Mouse (Mus musculus): ENCODE measurements around the gene Dnah12. TPM values are rescaled to one million over a fixed set of nuclear protein-coding genes. Genes with fewer than 3 reads are reported as not detected.

Gene Dnah12
- polyA plus RNA-seq, 1 experiment: under 0.01 TPM

DNA sequence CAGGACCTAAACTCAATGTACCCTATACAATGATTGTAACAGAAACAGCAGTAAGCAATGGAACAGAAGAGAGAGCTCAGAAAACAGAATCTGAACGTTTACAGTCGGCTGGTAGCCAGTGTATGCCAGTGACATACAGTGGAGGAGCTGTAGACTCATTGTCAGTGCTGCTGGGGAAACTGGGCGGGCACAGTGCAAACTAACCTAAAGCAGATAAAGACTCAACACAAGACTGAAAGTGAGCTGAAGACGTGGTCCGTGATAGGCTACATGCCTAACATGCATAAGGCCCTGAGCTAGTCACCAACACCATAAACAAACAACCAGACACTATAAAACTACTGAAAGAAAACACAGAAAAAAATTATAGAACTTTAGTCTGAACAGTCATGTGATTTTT, 188.6 kb downstream of the Dnah12 start:
- TF ChIP-seq MAX (IDR thresholded peaks at IDR 0.05) (no peak), FOSL1 (IDR thresholded peaks at IDR 0.05; ENCODE audit: insufficient read depth, low read length, poor library complexity, severe bottlenecking) (no peak)
- no peak overlapping the region for H3K4me3 ChIP-seq (ENCODE audit: insufficient read depth, poor library complexity, severe bottlenecking)
- no peak overlapping the region for H3ac ChIP-seq (ENCODE audit: control insufficient read depth, insufficient read length, low read depth)
- H3K27me3 ChIP-seq (ENCODE audit: control insufficient read depth, insufficient read depth, insufficient read length): peaks cover 7% of the 10 kb centered on the region
- H3K79me2 ChIP-seq (ENCODE audit: control insufficient read depth, insufficient read depth): no peaks in the 10 kb centered on the region
- no peaks in the 10 kb centered on the region for H3K79me3 ChIP-seq (ENCODE audit: low read depth)
- H3K36me3 ChIP-seq (ENCODE audit: control insufficient read depth, insufficient read depth): no peaks in the 10 kb centered on the region

DNA sequence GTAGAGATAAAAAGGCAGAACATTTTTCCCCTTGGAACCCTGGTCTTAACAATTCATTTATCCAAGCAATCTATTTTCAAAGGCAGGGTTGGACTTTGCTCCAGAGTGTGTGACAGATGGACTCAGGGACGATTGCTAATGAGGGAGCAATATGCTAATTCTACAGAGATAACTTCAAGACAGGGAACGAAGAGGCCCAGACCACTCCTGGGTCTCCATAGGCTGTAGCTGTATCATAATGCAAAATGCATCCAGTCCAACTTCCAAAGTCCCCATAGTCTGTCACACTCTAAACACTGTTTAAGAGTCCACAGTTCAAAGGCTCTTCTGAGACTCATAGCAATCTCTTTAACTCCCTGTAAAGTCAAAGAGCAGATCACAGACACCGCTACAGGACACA, 194.2 kb downstream of the Dnah12 start:
- Histone ChIP-seq H3K4me3 (ENCODE audit: insufficient read depth, poor library complexity, severe bottlenecking) (no peak overlapping the region), H3K36me3 (ENCODE audit: control insufficient read depth, insufficient read depth) (no peaks in the 10 kb centered on the region), H3K79me2 (ENCODE audit: control insufficient read depth, insufficient read depth) (no peaks in the 10 kb centered on the region), H3ac (ENCODE audit: control insufficient read depth, insufficient read length, low read depth) (no peak overlapping the region), H3K79me3 (ENCODE audit: low read depth) (no peaks in the 10 kb centered on the region), H3K27me3 (ENCODE audit: control insufficient read depth, insufficient read depth, insufficient read length) (peaks cover 7% of the 10 kb centered on the region)
- TF ChIP-seq FOSL1 (IDR thresholded peaks at IDR 0.05; ENCODE audit: insufficient read depth, low read length, poor library complexity, severe bottlenecking) (no peak), CTCF (IDR thresholded peaks at IDR 0.05; ENCODE audit: control insufficient read depth, insufficient read depth, insufficient read length) (no peak), CEBPB (IDR thresholded peaks at IDR 0.05; ENCODE audit: low read depth) (no peak), MYOG (IDR thresholded peaks at IDR 0.05; ENCODE audit: control insufficient read depth, extremely low read depth, insufficient read length) (no peak)

DNA sequence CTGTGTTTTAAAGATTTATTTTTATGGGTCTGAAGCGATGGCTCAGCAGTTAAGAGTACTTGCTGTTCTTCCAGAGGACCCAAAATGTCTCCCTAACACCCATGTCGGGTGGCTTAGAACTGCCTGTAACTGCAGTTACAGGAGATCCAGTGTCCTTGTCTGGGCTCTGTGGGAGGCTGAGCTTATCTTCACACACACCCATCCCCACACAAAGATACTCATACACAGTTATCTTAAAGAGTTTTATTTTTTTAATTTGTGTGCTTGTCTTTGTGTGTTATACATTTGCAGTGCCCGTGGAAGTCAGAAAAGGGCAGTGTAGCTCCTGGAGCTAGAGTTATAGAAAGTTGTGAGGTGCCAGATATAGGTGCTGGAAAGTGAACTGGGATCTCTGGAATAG, 197.7 kb downstream of the Dnah12 start:
- Histone ChIP-seq H3K27me3 (ENCODE audit: control insufficient read depth, insufficient read depth, insufficient read length) (peaks cover 14% of the 10 kb centered on the region), H3K36me3 (ENCODE audit: control insufficient read depth, insufficient read depth) (no peaks in the 10 kb centered on the region), H3K4me3 (ENCODE audit: insufficient read depth, poor library complexity, severe bottlenecking) (no peak overlapping the region), H3ac (ENCODE audit: control insufficient read depth, insufficient read length, low read depth) (no peak overlapping the region), H3K79me3 (ENCODE audit: low read depth) (no peaks in the 10 kb centered on the region), H3K79me2 (ENCODE audit: control insufficient read depth, insufficient read depth) (no peaks in the 10 kb centered on the region)
- TF ChIP-seq MAX (IDR thresholded peaks at IDR 0.05) (no peak), USF1 (IDR thresholded peaks at IDR 0.05; ENCODE audit: low read depth) (no peak), FOSL1 (IDR thresholded peaks at IDR 0.05; ENCODE audit: insufficient read depth, low read length, poor library complexity, severe bottlenecking) (no peak), MYOG (IDR thresholded peaks at IDR 0.05; ENCODE audit: control insufficient read depth, extremely low read depth, insufficient read length) (no peak), MYOD1 (IDR thresholded peaks at IDR 0.05; ENCODE audit: control insufficient read depth, insufficient read length, low read depth) (no peak), CEBPB (IDR thresholded peaks at IDR 0.05; ENCODE audit: low read depth) (no peak), CTCF (IDR thresholded peaks at IDR 0.05; ENCODE audit: control insufficient read depth, insufficient read depth, insufficient read length) (no peak)

DNA sequence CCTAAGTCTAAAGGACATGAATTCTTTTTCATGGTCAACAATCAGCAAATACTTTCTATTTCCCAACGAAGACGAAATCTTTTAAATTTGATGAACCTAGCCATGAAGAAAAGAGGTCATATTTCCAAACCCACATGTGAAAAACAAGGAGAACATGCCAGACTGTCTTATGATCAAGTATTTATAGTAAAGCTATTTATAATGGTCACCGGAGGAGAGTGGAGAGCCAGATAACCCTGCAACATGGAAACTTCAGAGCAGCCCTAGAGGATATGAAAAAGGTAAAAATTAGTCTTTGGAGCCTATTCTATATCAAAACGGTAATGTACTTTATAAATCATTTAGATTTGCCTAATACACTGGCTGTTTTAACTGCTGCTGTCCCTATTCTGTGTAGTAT, 201.3 kb downstream of the Dnah12 start, which contains the start of gene Asb14:
Gene Asb14 (plus strand): TSS at position 166 of the 400 bp plus-strand sequence.
- peaks cover 14% of the 10 kb centered on the region for H3K27me3 ChIP-seq (ENCODE audit: control insufficient read depth, insufficient read depth, insufficient read length)
- TF ChIP-seq CEBPB (IDR thresholded peaks at IDR 0.05; ENCODE audit: low read depth) (no peak), CTCF (IDR thresholded peaks at IDR 0.05; ENCODE audit: control insufficient read depth, insufficient read depth, insufficient read length) (no peak), MYOD1 (IDR thresholded peaks at IDR 0.05; ENCODE audit: control insufficient read depth, insufficient read length, low read depth) (no peak), FOSL1 (IDR thresholded peaks at IDR 0.05; ENCODE audit: insufficient read depth, low read length, poor library complexity, severe bottlenecking) (no peak), MYOG (IDR thresholded peaks at IDR 0.05; ENCODE audit: control insufficient read depth, extremely low read depth, insufficient read length) (no peak), USF1 (IDR thresholded peaks at IDR 0.05; ENCODE audit: low read depth) (no peak), MAX (IDR thresholded peaks at IDR 0.05) (no peak)
- H3K4me3 ChIP-seq (ENCODE audit: insufficient read depth, poor library complexity, severe bottlenecking): no peak within 1 kb of the TSS

DNA sequence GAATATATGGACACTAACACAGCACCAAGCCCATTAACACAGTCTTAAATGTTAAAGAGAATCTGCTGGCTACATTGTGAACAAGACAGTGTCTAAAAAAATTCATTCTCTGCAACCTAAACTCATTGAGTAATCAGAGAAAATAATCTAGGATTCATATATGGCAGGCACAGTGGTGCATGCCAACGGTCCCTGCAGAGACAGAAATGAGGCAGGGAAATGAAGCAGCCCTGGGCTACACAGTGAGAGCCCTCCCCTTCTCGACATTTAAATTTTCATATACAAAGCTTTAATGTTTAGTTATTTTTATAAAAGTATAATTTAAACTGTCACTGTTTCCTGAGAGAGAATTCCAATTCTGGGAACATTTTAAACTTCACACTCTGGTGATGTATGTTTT, 206.4 kb downstream of the Dnah12 start:
- no peak overlapping the region for H3ac ChIP-seq (ENCODE audit: control insufficient read depth, insufficient read length, low read depth)
- no peaks in the 10 kb centered on the region for H3K79me3 ChIP-seq (ENCODE audit: low read depth)
- TF ChIP-seq USF1 (IDR thresholded peaks at IDR 0.05; ENCODE audit: low read depth) (no peak), MAX (IDR thresholded peaks at IDR 0.05) (no peak), CTCF (IDR thresholded peaks at IDR 0.05; ENCODE audit: control insufficient read depth, insufficient read depth, insufficient read length) (no peak), FOSL1 (IDR thresholded peaks at IDR 0.05; ENCODE audit: insufficient read depth, low read length, poor library complexity, severe bottlenecking) (no peak)
- no peaks in the 10 kb centered on the region for H3K36me3 ChIP-seq (ENCODE audit: control insufficient read depth, insufficient read depth)
- H3K79me2 ChIP-seq (ENCODE audit: control insufficient read depth, insufficient read depth): no peaks in the 10 kb centered on the region
- no peak overlapping the region for H3K4me3 ChIP-seq (ENCODE audit: insufficient read depth, poor library complexity, severe bottlenecking)
- peaks cover 4% of the 10 kb centered on the region for H3K27me3 ChIP-seq (ENCODE audit: control insufficient read depth, insufficient read depth, insufficient read length)

More for the DNA sequence above, 201.3 kb downstream of the Dnah12 start, which contains the start of gene Asb14:
- Histone ChIP-seq H3K79me2 (ENCODE audit: control insufficient read depth, insufficient read depth) (no peaks in the 10 kb centered on the region), H3K79me3 (ENCODE audit: low read depth) (no peaks in the 10 kb centered on the region), H3ac (ENCODE audit: control insufficient read depth, insufficient read length, low read depth) (no peak within 1 kb of the TSS), H3K36me3 (ENCODE audit: control insufficient read depth, insufficient read depth) (no peaks in the 10 kb centered on the region)

DNA sequence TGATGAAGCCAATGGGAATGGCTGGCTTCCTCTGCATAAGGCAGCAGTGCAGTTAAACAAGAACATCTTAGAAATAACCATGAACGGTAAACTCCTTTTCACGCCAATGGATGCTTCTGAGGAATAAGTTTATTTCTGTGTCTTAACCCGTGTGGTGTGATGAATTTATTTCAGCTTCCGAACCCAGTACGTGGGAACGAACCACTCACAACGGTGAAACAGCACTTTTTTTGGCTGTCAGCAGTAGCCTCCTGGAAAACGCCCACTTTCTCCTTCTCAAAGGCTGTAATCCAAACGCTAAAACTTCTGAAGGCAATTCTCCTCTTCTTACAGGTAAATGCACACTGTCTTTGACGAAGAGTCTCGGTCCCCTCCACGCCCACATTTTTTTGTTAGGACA, 207.8 kb downstream of the Dnah12 start:
- peaks cover 4% of the 10 kb centered on the region for H3K27me3 ChIP-seq (ENCODE audit: control insufficient read depth, insufficient read depth, insufficient read length)
- H3K79me2 ChIP-seq (ENCODE audit: control insufficient read depth, insufficient read depth): no peaks in the 10 kb centered on the region
- no peaks in the 10 kb centered on the region for H3K36me3 ChIP-seq (ENCODE audit: control insufficient read depth, insufficient read depth)

More for the DNA sequence above, 207.8 kb downstream of the Dnah12 start:
- TF ChIP-seq MAX (IDR thresholded peaks at IDR 0.05) (no peak), MYOD1 (IDR thresholded peaks at IDR 0.05; ENCODE audit: control insufficient read depth, insufficient read length, low read depth) (no peak)
- H3K79me3 ChIP-seq (ENCODE audit: low read depth): no peaks in the 10 kb centered on the region
- no peak overlapping the region for H3K4me3 ChIP-seq (ENCODE audit: insufficient read depth, poor library complexity, severe bottlenecking)
- H3ac ChIP-seq (ENCODE audit: control insufficient read depth, insufficient read length, low read depth): no peak overlapping the region

All from C2C12 (cell line).